Mouse (Mus musculus): ENCODE results near the gene Wdr46. TPM values are rescaled to one million over a fixed set of nuclear protein-coding genes. Genes with fewer than 3 reads are reported as not detected.
"Not testable (repeated sequence)": the region's sequence is repeated elsewhere in the genome, so short reads cannot be mapped to it uniquely, and the experiment has no call there.

The Wdr46 gene
- total RNA-seq (2021): 10 to 100 TPM; 13.3 to 14.4 TPM

- peak; percentile 90 for DNase-seq
Measured at GRCm38 (mm10) chr17:33940206-33940805, at the start of gene Wdr46, which contains the start of gene Pfdn6. Gene Wdr46, plus strand, starts transcription at chr17:33940660. Gene Pfdn6, minus strand, starts transcription at chr17:33940343.

GRCm38 (mm10) chr17:33891357-33891756, 49.1 kb upstream of the Wdr46 start:
- DNase-seq: no peak

- DNase-seq: not testable (repeated sequence)
Measured at GRCm38 (mm10) chr17:33891892-33892291, 48.6 kb upstream of the Wdr46 start.

- DNase-seq: no peak
Measured at GRCm38 (mm10) chr17:33892429-33892828, 48.0 kb upstream of the Wdr46 start.

GRCm38 (mm10) chr17:33893011-33893410, 47.4 kb upstream of the Wdr46 start:
- not testable (repeated sequence) for DNase-seq

- DNase-seq: peak; percentile 34
Measured at GRCm38 (mm10) chr17:33897114-33897794, 43.2 kb upstream of the Wdr46 start.

GRCm38 (mm10) chr17:33898193-33898592, 42.3 kb upstream of the Wdr46 start:
- not testable (repeated sequence) for DNase-seq

- no peak for DNase-seq
Measured at GRCm38 (mm10) chr17:33899642-33900041, 40.8 kb upstream of the Wdr46 start.

- no peak for DNase-seq
Measured at GRCm38 (mm10) chr17:33900281-33900988, 40.0 kb upstream of the Wdr46 start.

GRCm38 (mm10) chr17:33900989-33901314, 39.5 kb upstream of the Wdr46 start:
- no peak for DNase-seq

GRCm38 (mm10) chr17:33901653-33902052, 38.8 kb upstream of the Wdr46 start:
- DNase-seq: no peak

GRCm38 (mm10) chr17:33902079-33902478, 38.4 kb upstream of the Wdr46 start:
- DNase-seq: no peak

- DNase-seq: no peak
Measured at GRCm38 (mm10) chr17:33902491-33902890, 38.0 kb upstream of the Wdr46 start.

GRCm38 (mm10) chr17:33903911-33904651, 36.4 kb upstream of the Wdr46 start:
- not testable (repeated sequence) for DNase-seq

GRCm38 (mm10) chr17:33904835-33905234, 35.6 kb upstream of the Wdr46 start, which contains the start of gene Platr17:
Gene Platr17, plus strand, starts transcription at chr17:33905135.
- DNase-seq: not testable (repeated sequence)

GRCm38 (mm10) chr17:33908331-33909076, 32.0 kb upstream of the Wdr46 start:
- DNase-seq: peak; percentile 59

GRCm38 (mm10) chr17:33909077-33909868, 31.2 kb upstream of the Wdr46 start, which contains the start of gene Daxx:
Gene Daxx, plus strand, starts transcription at chr17:33909414.
- DNase-seq: peak; percentile 99

- DNase-seq: peak; percentile 46
Measured at GRCm38 (mm10) chr17:33909869-33910250, 30.6 kb upstream of the Wdr46 start.

- DNase-seq: no peak
Measured at GRCm38 (mm10) chr17:33910346-33911051, 30.0 kb upstream of the Wdr46 start.

- no peak for DNase-seq
Measured at GRCm38 (mm10) chr17:33911052-33911812, 29.2 kb upstream of the Wdr46 start.
